Mouse (Mus musculus): Measurements from ENCODE around the gene Chid1. TPM values are rescaled to one million over a fixed set of nuclear protein-coding genes. Genes with fewer than 3 reads are reported as not detected.
A peak's percentile ranks its signal among the peaks of the same experiment; 100 is the strongest.

The Chid1 gene
- polyA plus RNA-seq, 1 experiment from 2014 or later = 24.3 TPM

- no peak for ATAC-seq
- no peak overlapping the region for H3K9ac ChIP-seq
- H3K4me2 ChIP-seq = no peak overlapping the region
- no peak overlapping the region for H3K4me3 ChIP-seq
- no peaks in the 10 kb centered on the region for H3K36me3 ChIP-seq (ENCODE audit: poor library complexity, severe bottlenecking)
- 89% methylated on average over 3 of the region's 3 CpGs for WGBS
- no peaks in the 10 kb centered on the region for H3K27me3 ChIP-seq
- H3K9me3 ChIP-seq (replicated peaks) = no peaks in the 10 kb centered on the region
- H3K4me1 ChIP-seq = no peaks in the 10 kb centered on the region
- H3K27ac ChIP-seq = no peak overlapping the region
These were observed 9.9 kb upstream of the Chid1 start for GRCm38 (mm10) chr7:141549432-141550061.

GRCm38 (mm10) chr7:141544654-141545053 is 5.0 kb upstream of the Chid1 start:
- WGBS = 67% methylated on average over 4 of the region's 4 CpGs
- Histone ChIP-seq H3K4me1 (peaks cover 9% of the 10 kb centered on the region), H3K36me3 (ENCODE audit: poor library complexity, severe bottlenecking) (no peaks in the 10 kb centered on the region), H3K4me2 (no peak overlapping the region), H3K27ac (no peak overlapping the region), H3K9ac (no peak overlapping the region), H3K9me3 (replicated peaks) (no peaks in the 10 kb centered on the region), H3K4me3 (no peak overlapping the region), H3K27me3 (peaks cover 2% of the 10 kb centered on the region; the same call in 1 of the 2 replicates)
- ATAC-seq = no peak

GRCm38 (mm10) chr7:141542588-141542987 is 2.9 kb upstream of the Chid1 start:
- WGBS = 86% methylated on average over 2 of the region's 2 CpGs
- ATAC-seq = no peak
- H3K9ac ChIP-seq = no peak overlapping the region
- peaks cover 2% of the 10 kb centered on the region; the same call in 1 of the 2 replicates for H3K27me3 ChIP-seq
- H3K27ac ChIP-seq = no peak overlapping the region
- H3K4me1 ChIP-seq = peaks cover 20% of the 10 kb centered on the region
- H3K36me3 ChIP-seq (ENCODE audit: poor library complexity, severe bottlenecking) = no peaks in the 10 kb centered on the region
- H3K9me3 ChIP-seq (replicated peaks) = no peaks in the 10 kb centered on the region
- no peak overlapping the region for H3K4me3 ChIP-seq
- H3K4me2 ChIP-seq = no peak overlapping the region

GRCm38 (mm10) chr7:141541681-141542080 is 2.0 kb upstream of the Chid1 start:
- Histone ChIP-seq H3K4me1 (peaks cover 20% of the 10 kb centered on the region), H3K9me3 (replicated peaks) (no peaks in the 10 kb centered on the region), H3K4me2 (no peak overlapping the region), H3K9ac (no peak overlapping the region), H3K36me3 (ENCODE audit: poor library complexity, severe bottlenecking) (no peaks in the 10 kb centered on the region), H3K27ac (no peak overlapping the region), H3K27me3 (peaks cover 2% of the 10 kb centered on the region; the same call in 1 of the 2 replicates), H3K4me3 (no peak overlapping the region)
- 87% methylated on average over 4 of the region's 4 CpGs for WGBS
- no peak for ATAC-seq

GRCm38 (mm10) chr7:141540312-141541081 is 840 bp upstream of the Chid1 start:
- Histone ChIP-seq H3K27ac (peak overlapping the region; percentile 69), H3K9me3 (replicated peaks) (no peaks in the 10 kb centered on the region), H3K4me1 (peaks cover 20% of the 10 kb centered on the region), H3K36me3 (ENCODE audit: poor library complexity, severe bottlenecking) (no peaks in the 10 kb centered on the region), H3K9ac (peak overlapping the region; percentile 83), H3K4me2 (peak overlapping the region; percentile 69), H3K4me3 (peak overlapping the region; percentile 75), H3K27me3 (peaks cover 2% of the 10 kb centered on the region; the same call in 1 of the 2 replicates)
- 58% methylated on average over 13 of the region's 13 CpGs for WGBS
- peak; percentile 39; the same call in 1 of the 2 replicates for ATAC-seq

GRCm38 (mm10) chr7:141538852-141539555 is 653 bp downstream of the Chid1 start:
- Histone ChIP-seq H3K4me1 (peaks cover 20% of the 10 kb centered on the region), H3K27ac (peak overlapping the region; percentile 75), H3K36me3 (ENCODE audit: poor library complexity, severe bottlenecking) (no peaks in the 10 kb centered on the region), H3K9me3 (replicated peaks) (no peaks in the 10 kb centered on the region), H3K4me2 (peak overlapping the region; percentile 69), H3K9ac (peak overlapping the region; percentile 83), H3K27me3 (peaks cover 2% of the 10 kb centered on the region; the same call in 1 of the 2 replicates), H3K4me3 (peak overlapping the region; percentile 75)
- no peak; the same call in 1 of the 2 replicates for ATAC-seq
- WGBS = 21% methylated on average over 18 of the region's 18 CpGs

GRCm38 (mm10) chr7:141535570-141535969 is 4.1 kb downstream of the Chid1 start:
- Histone ChIP-seq H3K27ac (no peak overlapping the region), H3K9me3 (replicated peaks) (no peaks in the 10 kb centered on the region), H3K27me3 (no peaks in the 10 kb centered on the region), H3K9ac (no peak overlapping the region), H3K4me1 (peaks cover 17% of the 10 kb centered on the region), H3K4me3 (no peak overlapping the region), H3K4me2 (no peak overlapping the region), H3K36me3 (ENCODE audit: poor library complexity, severe bottlenecking) (peaks cover 5% of the 10 kb centered on the region; the same call in 1 of the 2 replicates)
- WGBS = 77% methylated on average over 1 of the region's 1 CpGs
- no peak for ATAC-seq

GRCm38 (mm10) chr7:141525580-141525925 is 14.1 kb downstream of the Chid1 start:
- peak overlapping the region; percentile 1; the same call in 1 of the 2 replicates for H3K27ac ChIP-seq
- no peaks in the 10 kb centered on the region for H3K4me1 ChIP-seq
- no peak overlapping the region for H3K4me3 ChIP-seq
- no peak overlapping the region for H3K9ac ChIP-seq
- peaks cover 52% of the 10 kb centered on the region for H3K36me3 ChIP-seq (ENCODE audit: poor library complexity, severe bottlenecking)
- 91% methylated on average over 4 of the region's 4 CpGs for WGBS
- H3K4me2 ChIP-seq = no peak overlapping the region
- no peaks in the 10 kb centered on the region for H3K27me3 ChIP-seq
- no peaks in the 10 kb centered on the region for H3K9me3 ChIP-seq (replicated peaks)
- ATAC-seq = peak; percentile 67

GRCm38 (mm10) chr7:141524760-141525579 is 14.7 kb downstream of the Chid1 start:
- Histone ChIP-seq H3K27ac (peak overlapping the region; percentile 1; the same call in 1 of the 2 replicates), H3K4me2 (no peak overlapping the region), H3K9ac (peak overlapping the region; percentile 19; the same call in 1 of the 2 replicates), H3K27me3 (no peaks in the 10 kb centered on the region), H3K9me3 (replicated peaks) (no peaks in the 10 kb centered on the region), H3K4me3 (no peak overlapping the region), H3K36me3 (ENCODE audit: poor library complexity, severe bottlenecking) (peaks cover 53% of the 10 kb centered on the region), H3K4me1 (no peaks in the 10 kb centered on the region)
- peak; percentile 91 for ATAC-seq
- WGBS = 53% methylated on average over 6 of the region's 6 CpGs

- Histone ChIP-seq H3K4me3 (no peak overlapping the region), H3K36me3 (ENCODE audit: poor library complexity, severe bottlenecking) (peaks cover 48% of the 10 kb centered on the region), H3K27me3 (no peaks in the 10 kb centered on the region), H3K9me3 (replicated peaks) (no peaks in the 10 kb centered on the region), H3K27ac (no peak overlapping the region), H3K9ac (no peak overlapping the region), H3K4me2 (no peak overlapping the region), H3K4me1 (no peaks in the 10 kb centered on the region)
- WGBS = 90% methylated on average over 4 of the region's 4 CpGs
- ATAC-seq = no peak
These were observed 15.4 kb downstream of the Chid1 start for GRCm38 (mm10) chr7:141524271-141524670.

- no peak for ATAC-seq
- H3K9me3 ChIP-seq (replicated peaks) = no peaks in the 10 kb centered on the region
- no peak overlapping the region for H3K4me3 ChIP-seq
- no peaks in the 10 kb centered on the region for H3K27me3 ChIP-seq
- H3K4me1 ChIP-seq = no peaks in the 10 kb centered on the region
- 48% methylated on average over 4 of the region's 4 CpGs for WGBS
- peaks cover 35% of the 10 kb centered on the region for H3K36me3 ChIP-seq (ENCODE audit: poor library complexity, severe bottlenecking)
- H3K27ac ChIP-seq = no peak overlapping the region
- no peak overlapping the region for H3K4me2 ChIP-seq
- H3K9ac ChIP-seq = no peak overlapping the region
These were observed 16.6 kb downstream of the Chid1 start for GRCm38 (mm10) chr7:141523007-141523406.

Measured in forebrain, embryonic 13.5 days (tissue).